Mouse (Mus musculus) frontal cortex, postnatal 25 days (tissue): Measurements from ENCODE around the gene Gm5127.

Source experiments
- DNase-seq, 2 experiments: peaks; one replicate each; pipeline ENCODE4 v3.0.0; 2022; ENCODE audit warnings: low spot score in 2 of 2

The Gm5127 gene

GRCm38 (mm10) chrX:106582886-106583285 is at the start of gene Gm5127:
Gm5127 (plus strand) TSS chrX:106583186.
- DNase-seq = no peak

GRCm38 (mm10) chrX:106536359-106536758 is 46.6 kb upstream of the Gm5127 start:
- no peak for DNase-seq

GRCm38 (mm10) chrX:106555457-106555856 is 27.5 kb upstream of the Gm5127 start:
- no peak for DNase-seq

- no peak for DNase-seq
These were observed 4.0 kb upstream of the Gm5127 start for GRCm38 (mm10) chrX:106578966-106579365.

- no peak for DNase-seq
These were observed 2.6 kb upstream of the Gm5127 start for GRCm38 (mm10) chrX:106580410-106580809.

- no peak for DNase-seq
These were observed 789 bp upstream of the Gm5127 start for GRCm38 (mm10) chrX:106582197-106582596.

GRCm38 (mm10) chrX:106593914-106594313 is 10.9 kb downstream of the Gm5127 start:
- DNase-seq = no peak

GRCm38 (mm10) chrX:106595904-106596303 is 12.9 kb downstream of the Gm5127 start:
- no peak for DNase-seq

GRCm38 (mm10) chrX:106602574-106603258 is 19.7 kb downstream of the Gm5127 start:
- no peak for DNase-seq

- no peak for DNase-seq
These were observed 20.4 kb downstream of the Gm5127 start, which contains the start of gene Cysltr1 for GRCm38 (mm10) chrX:106603386-106603785. Cysltr1 (minus strand) TSS chrX:106603679.

GRCm38 (mm10) chrX:106622512-106622911 is 39.5 kb downstream of the Gm5127 start:
- DNase-seq = no peak

- DNase-seq = no peak
These were observed 40.7 kb downstream of the Gm5127 start for GRCm38 (mm10) chrX:106623667-106624066.

GRCm38 (mm10) chrX:106628514-106628913 is 45.5 kb downstream of the Gm5127 start:
- DNase-seq = no peak

- no peak for DNase-seq
These were observed 50.6 kb downstream of the Gm5127 start for GRCm38 (mm10) chrX:106633543-106633942.

- no peak for DNase-seq
These were observed 52.0 kb downstream of the Gm5127 start for GRCm38 (mm10) chrX:106634799-106635541.

- no peak for DNase-seq
These were observed 79.1 kb downstream of the Gm5127 start for GRCm38 (mm10) chrX:106662101-106662500.

- no peak for DNase-seq
These were observed 121.6 kb downstream of the Gm5127 start for GRCm38 (mm10) chrX:106704590-106704989.

GRCm38 (mm10) chrX:106717160-106717559 is 134.2 kb downstream of the Gm5127 start:
- DNase-seq = no peak

- DNase-seq = no peak
These were observed 159.3 kb downstream of the Gm5127 start for GRCm38 (mm10) chrX:106742241-106742640.

GRCm38 (mm10) chrX:106755272-106755671 is 172.3 kb downstream of the Gm5127 start:
- no peak for DNase-seq
